In the genomic region with DNA sequence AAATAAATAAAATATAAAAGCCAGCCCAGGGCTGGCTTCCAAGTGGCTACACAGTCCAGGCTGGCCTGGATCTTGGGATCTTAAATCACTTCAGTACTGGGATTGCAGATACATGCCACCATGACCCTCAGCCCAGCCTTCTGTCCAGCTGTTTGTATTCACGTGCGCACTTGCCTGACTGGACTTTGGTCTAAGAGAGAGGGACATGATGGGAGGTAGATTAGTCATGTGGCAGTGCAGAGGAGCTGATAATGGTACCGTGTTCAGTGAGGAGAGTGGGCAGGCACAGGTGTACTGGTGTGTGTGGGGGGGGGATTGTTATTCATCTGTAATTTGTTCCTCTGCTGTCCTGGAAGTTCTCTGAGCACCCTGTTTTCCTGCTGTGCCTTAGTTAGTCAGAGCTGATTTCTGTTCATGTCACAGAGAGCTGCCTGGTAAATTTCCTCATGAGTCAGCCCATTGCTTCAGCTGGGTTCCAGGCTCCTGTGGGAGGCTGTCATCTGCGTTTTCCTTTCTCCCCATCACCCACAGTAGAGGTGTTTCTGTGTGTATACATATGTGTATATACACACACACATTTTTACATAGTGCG, we compare ENCODE assay signal across 14 mouse cellular contexts. TPM values are rescaled to one million over a fixed set of nuclear protein-coding genes. Genes with fewer than 3 reads are reported as not detected.
A peak's percentile ranks its signal among the peaks of the same experiment; 100 is the strongest.
DNase-seq lines count a peak whose midpoint lies in the region; ATAC-seq lines count a peak whose summit lies in the region.
"Had no signal": no experiment of that assay in that cellular context is flagged by ENCODE, and none has a peak within 500 bp of the region (broad histone marks: within the 10 kb centered on the region; RNA-seq: fewer than 3 reads in every experiment).

No protein-coding gene starts in this region.

- H3K27ac ChIP-seq in liver, embryonic 16.5 days (ENCODE audit: low read length) = no peak overlapping the region
- H3K27ac ChIP-seq: limb, embryonic 15.5 days had no signal

- no peak overlapping the region for H3K9ac ChIP-seq in liver, embryonic 16.5 days (ENCODE audit: low read depth, low read length)
- H3K9ac ChIP-seq: limb, embryonic 15.5 days had no signal

- no peaks in the 10 kb centered on the region for H3K9me3 ChIP-seq in liver, embryonic 16.5 days (replicated peaks; ENCODE audit: control insufficient read depth, low read length)
- H3K9me3 ChIP-seq: limb, embryonic 15.5 days had no signal

- H3K4me2 ChIP-seq in liver, embryonic 16.5 days (ENCODE audit: low read depth, low read length) = no peak overlapping the region
- H3K4me2 ChIP-seq: limb, embryonic 15.5 days had no signal

- no peaks in the 10 kb centered on the region for H3K4me1 ChIP-seq in liver, embryonic 16.5 days (ENCODE audit: control insufficient read depth, low read depth, low read length)
- H3K4me1 ChIP-seq: limb, embryonic 15.5 days had no signal

- H3K27me3 ChIP-seq in liver, embryonic 16.5 days (ENCODE audit: control insufficient read depth, insufficient read depth, low read depth, low read length) = peaks cover 2% of the 10 kb centered on the region; the same call in 1 of the 2 replicates
- H3K27me3 ChIP-seq: limb, embryonic 15.5 days had no signal

- no peaks in the 10 kb centered on the region for H3K36me3 ChIP-seq in liver, embryonic 16.5 days (ENCODE audit: control insufficient read depth, insufficient read depth)
- H3K36me3 ChIP-seq: limb, embryonic 15.5 days had no signal

- peak; percentile 41 for ATAC-seq in liver, embryonic 16.5 days (ENCODE audit: low read depth)
- ATAC-seq in granulocyte monocyte progenitor cell, adult 5-6 weeks (replicated peaks; ENCODE audit: poor library complexity, severe bottlenecking) = no peak
- ATAC-seq: activated CD4-positive, CD25-positive, alpha-beta regulatory T cell, adult 4 months; inflammation-experienced regulatory T-cells, adult 6 months had no signal

- DNase-seq in adrenal gland, postnatal 36 days = peak; percentile 40 to 55
- no peak for DNase-seq in adrenal gland, postnatal 14 days
- DNase-seq in layer of hippocampus, adult 9-11 months = peak; percentile 83
- DNase-seq in layer of hippocampus, adult 9-10 months (ENCODE audit: low spot score) = no peak
- DNase-seq in brain, adult 2 months (ENCODE audit: low read depth, low spot score) = peak; percentile 93
- no peak for DNase-seq in thymus, postnatal 14 days
- DNase-seq: cerebellum, postnatal 25 days; heart, postnatal 36 days; thymus, adult 18-20 months had no signal

- H3K4me3 ChIP-seq in liver, embryonic 16.5 days (ENCODE audit: low read depth, low read length) = no peak overlapping the region
- H3K4me3 ChIP-seq: limb, embryonic 15.5 days had no signal

- WGBS in liver, embryonic 16.5 days (ENCODE audit: insufficient replicate concordance) = 64% methylated on average over 5 of the region's 5 CpGs

RNA-seq across cellular contexts. Expression of a gene that starts 6.1 kb away (rescaled TPM):
- total RNA-seq in adrenal gland, postnatal 36 days (2021) = 10 to 100 TPM; 91.3 to 93.7 TPM
- total RNA-seq in adrenal gland, postnatal 14 days (2021) = 88.6 and 92.6 TPM in 2 replicates
- polyA plus RNA-seq in liver, embryonic 16.5 days (2015; fragmentation: Nextera tagmentation; extraction: Ambion mirVana) = 68.6 and 73.3 TPM in 2 replicates
- 84.9 and 95.5 TPM in 2 replicates for total RNA-seq in granulocyte monocyte progenitor cell, adult 5-6 weeks (2014; fragmentation: Nextera tagmentation)
- total RNA-seq in granulocyte monocyte progenitor cell, adult 5-6 weeks (2017) = 83.1 and 86.9 TPM in 2 replicates

RNA-seq across cellular contexts. Expression of a gene that starts 20.1 kb away (rescaled TPM):
- 10 to 100 TPM in 1 of 2 experiments, 1 to 10 TPM in 1; 3.5 to 11.2 TPM for total RNA-seq in adrenal gland, postnatal 36 days (2021)
- total RNA-seq in adrenal gland, postnatal 14 days (2021) = 2.0 and 2.6 TPM in 2 replicates
- polyA plus RNA-seq in liver, embryonic 16.5 days (2015; fragmentation: Nextera tagmentation; extraction: Ambion mirVana) = 0.30 and 0.34 TPM in 2 replicates
- total RNA-seq in granulocyte monocyte progenitor cell, adult 5-6 weeks (2014; fragmentation: Nextera tagmentation) = not detected in 2 replicates
- total RNA-seq in granulocyte monocyte progenitor cell, adult 5-6 weeks (2017) = not detected in 2 replicates
- polyA plus RNA-seq: activated CD4-positive, CD25-positive, alpha-beta regulatory T cell, adult 4 months; inflammation-experienced regulatory T-cells, adult 6 months had no signal

RNA-seq across cellular contexts. Expression of a gene that starts 25.8 kb away (rescaled TPM):
- 10 to 100 TPM in 1 of 2 experiments, 1 to 10 TPM in 1; 8.8 to 71.5 TPM for total RNA-seq in adrenal gland, postnatal 36 days (2021)
- total RNA-seq in adrenal gland, postnatal 14 days (2021) = 11.9 and 12.6 TPM in 2 replicates
- polyA plus RNA-seq in liver, embryonic 16.5 days (2015; fragmentation: Nextera tagmentation; extraction: Ambion mirVana) = 0.21 TPM in 1 of 2 replicates, not detected in the other
- not detected in 2 replicates for total RNA-seq in granulocyte monocyte progenitor cell, adult 5-6 weeks (2014; fragmentation: Nextera tagmentation)
- not detected in 2 replicates for total RNA-seq in granulocyte monocyte progenitor cell, adult 5-6 weeks (2017)
- polyA plus RNA-seq: activated CD4-positive, CD25-positive, alpha-beta regulatory T cell, adult 4 months; inflammation-experienced regulatory T-cells, adult 6 months had no signal

Comparison
In these comparisons a context has a peak if more than half of its experiments do, and no peak if none do; other contexts are left out.
1. DNase-seq: peak in adrenal gland, postnatal 36 days (2 of 2), layer of hippocampus, adult 9-11 months (single experiment) and brain, adult 2 months (single experiment); none in adrenal gland, postnatal 14 days (single experiment), layer of hippocampus, adult 9-10 months (single experiment) and thymus, postnatal 14 days (single experiment).
2. RNA of a gene that starts 25.8 kb away (total RNA-seq): 8.8 to 71.5 TPM in adrenal gland, postnatal 36 days and 11.9 to 12.6 TPM in adrenal gland, postnatal 14 days; not detected in granulocyte monocyte progenitor cell, adult 5-6 weeks; every median in the first group is over 4 times any median in the second.